8 mouse cellular contexts compared by ENCODE assay signal in the genomic region with DNA sequence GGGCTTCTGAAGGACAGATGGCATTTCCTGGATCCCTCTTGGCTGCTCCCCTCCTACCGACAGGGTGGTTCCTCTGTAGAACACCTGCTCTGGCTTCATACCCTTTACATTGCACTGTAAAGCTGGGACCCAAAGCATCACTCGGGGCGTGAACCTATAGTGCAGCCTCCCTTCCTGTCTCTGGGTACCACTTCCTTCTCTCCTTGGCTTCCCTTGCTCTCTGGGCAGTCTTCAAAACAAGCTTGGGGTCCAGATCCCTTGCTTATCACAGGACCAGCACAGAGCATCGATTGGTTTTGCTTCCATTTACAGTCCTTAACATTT.
DNase-seq lines count a peak whose midpoint lies in the region; ATAC-seq lines count a peak whose summit lies in the region.

No protein-coding gene starts in this region.

- H3K27me3 ChIP-seq in kidney, embryonic 15.5 days: no peaks in the 10 kb centered on the region; the same call in 1 of the 2 replicates
- no peaks in the 10 kb centered on the region for H3K27me3 ChIP-seq in embryonic facial prominence, embryonic 12.5 days
- no peaks in the 10 kb centered on the region for H3K27me3 ChIP-seq in hindbrain, embryonic 16.5 days (replicated peaks; ENCODE audit: control insufficient read depth, insufficient read depth, low read length)
- H3K27me3 ChIP-seq in midbrain, embryonic 13.5 days: 0 out of 2 replicates have a peak, but pooled peaks cover 19% of the 10 kb centered on the region

- H3K4me2 ChIP-seq in kidney, embryonic 15.5 days: peak overlapping the region; percentile 57
- peak overlapping the region; percentile 47 for H3K4me2 ChIP-seq in embryonic facial prominence, embryonic 12.5 days (replicated peaks)
- peak overlapping the region; percentile 47; the same call in 1 of the 2 replicates for H3K4me2 ChIP-seq in hindbrain, embryonic 16.5 days (ENCODE audit: low read length)
- H3K4me2 ChIP-seq in midbrain, embryonic 13.5 days (replicated peaks): peak overlapping the region; percentile 56

- no peak for ATAC-seq in kidney, embryonic 15.5 days (replicated peaks; ENCODE audit: low FRiP score)
- no peak for ATAC-seq in embryonic facial prominence, embryonic 12.5 days (ENCODE audit: insufficient number of reproducible peaks, insufficient read depth, low FRiP score, low TSS enrichment)
- no peak; the same call in 1 of the 2 replicates for ATAC-seq in hindbrain, embryonic 16.5 days
- ATAC-seq in midbrain, embryonic 13.5 days: no peak

- no peak overlapping the region for H3K9ac ChIP-seq in kidney, embryonic 15.5 days
- no peak overlapping the region for H3K9ac ChIP-seq in embryonic facial prominence, embryonic 12.5 days
- H3K9ac ChIP-seq in hindbrain, embryonic 16.5 days (ENCODE audit: low read depth, low read length): no peak overlapping the region
- H3K9ac ChIP-seq in midbrain, embryonic 13.5 days (replicated peaks): peak overlapping the region; percentile 51

- H3K4me3 ChIP-seq in kidney, embryonic 15.5 days (replicated peaks): peak overlapping the region; percentile 25
- no peak overlapping the region for H3K4me3 ChIP-seq in embryonic facial prominence, embryonic 12.5 days
- no peak overlapping the region for H3K4me3 ChIP-seq in hindbrain, embryonic 16.5 days (ENCODE audit: low read length)
- H3K4me3 ChIP-seq in midbrain, embryonic 13.5 days (replicated peaks): peak overlapping the region; percentile 28; the same call in 1 of the 2 replicates

- no peak for DNase-seq in kidney, postnatal 4 days
- no peak for DNase-seq in right cerebral cortex, postnatal 14 days
- DNase-seq in left cerebral cortex, adult 9 months (ENCODE audit: low spot score in 2 of 2): no peak
- DNase-seq in adrenal gland, adult 8-10 months: no peak

- 36% methylated on average over 4 of the region's 4 CpGs for WGBS in kidney, embryonic 15.5 days
- WGBS in embryonic facial prominence, embryonic 12.5 days: 31% methylated on average over 4 of the region's 4 CpGs
- WGBS in hindbrain, embryonic 16.5 days: 45% methylated on average over 4 of the region's 4 CpGs
- 40% methylated on average over 4 of the region's 4 CpGs for WGBS in midbrain, embryonic 13.5 days

- peaks cover 9% of the 10 kb centered on the region for H3K4me1 ChIP-seq in kidney, embryonic 15.5 days
- H3K4me1 ChIP-seq in embryonic facial prominence, embryonic 12.5 days: peaks cover 10% of the 10 kb centered on the region
- H3K4me1 ChIP-seq in hindbrain, embryonic 16.5 days (ENCODE audit: control insufficient read depth, insufficient read depth, low read depth, low read length): peaks cover 7% of the 10 kb centered on the region
- H3K4me1 ChIP-seq in midbrain, embryonic 13.5 days (replicated peaks): peaks cover 12% of the 10 kb centered on the region

- no peaks in the 10 kb centered on the region for H3K36me3 ChIP-seq in kidney, embryonic 15.5 days
- H3K36me3 ChIP-seq in embryonic facial prominence, embryonic 12.5 days: no peaks in the 10 kb centered on the region
- H3K36me3 ChIP-seq in hindbrain, embryonic 16.5 days (ENCODE audit: control insufficient read depth, insufficient read depth, low read length): no peaks in the 10 kb centered on the region
- H3K36me3 ChIP-seq in midbrain, embryonic 13.5 days: no peaks in the 10 kb centered on the region

- no peaks in the 10 kb centered on the region for H3K9me3 ChIP-seq in kidney, embryonic 15.5 days (replicated peaks)
- H3K9me3 ChIP-seq in embryonic facial prominence, embryonic 12.5 days: no peaks in the 10 kb centered on the region
- H3K9me3 ChIP-seq in hindbrain, embryonic 16.5 days (ENCODE audit: control insufficient read depth, low read length): no peaks in the 10 kb centered on the region
- H3K9me3 ChIP-seq in midbrain, embryonic 13.5 days: no peaks in the 10 kb centered on the region

- H3K27ac ChIP-seq in kidney, embryonic 15.5 days: no peak overlapping the region
- no peak overlapping the region for H3K27ac ChIP-seq in embryonic facial prominence, embryonic 12.5 days
- H3K27ac ChIP-seq in hindbrain, embryonic 16.5 days (ENCODE audit: low read depth, low read length): no peak overlapping the region
- no peak overlapping the region for H3K27ac ChIP-seq in midbrain, embryonic 13.5 days

Comparison
In these comparisons a context has a peak if more than half of its experiments do, and no peak if none do; other contexts are left out.
1. H3K4me3 ChIP-seq: peak in kidney, embryonic 15.5 days (single experiment) and midbrain, embryonic 13.5 days (single experiment); none in embryonic facial prominence, embryonic 12.5 days (single experiment) and hindbrain, embryonic 16.5 days (single experiment).
2. Peak in every context shown above with its lines, with median percentiles within 50 percentile points of each other: H3K4me2 ChIP-seq.